Mouse (Mus musculus) retina, embryonic 14.5 days (tissue): Measurements from ENCODE around the gene 2200002D01Rik.
A peak's percentile ranks its signal among the peaks of the same experiment; 100 is the strongest.

Experiments used
- DNase-seq: peaks from one replicate; pipeline ENCODE4 v3.0.0-alpha.2; 2015; ENCODE audit warnings: low spot score

2200002D01Rik gene

DNA sequence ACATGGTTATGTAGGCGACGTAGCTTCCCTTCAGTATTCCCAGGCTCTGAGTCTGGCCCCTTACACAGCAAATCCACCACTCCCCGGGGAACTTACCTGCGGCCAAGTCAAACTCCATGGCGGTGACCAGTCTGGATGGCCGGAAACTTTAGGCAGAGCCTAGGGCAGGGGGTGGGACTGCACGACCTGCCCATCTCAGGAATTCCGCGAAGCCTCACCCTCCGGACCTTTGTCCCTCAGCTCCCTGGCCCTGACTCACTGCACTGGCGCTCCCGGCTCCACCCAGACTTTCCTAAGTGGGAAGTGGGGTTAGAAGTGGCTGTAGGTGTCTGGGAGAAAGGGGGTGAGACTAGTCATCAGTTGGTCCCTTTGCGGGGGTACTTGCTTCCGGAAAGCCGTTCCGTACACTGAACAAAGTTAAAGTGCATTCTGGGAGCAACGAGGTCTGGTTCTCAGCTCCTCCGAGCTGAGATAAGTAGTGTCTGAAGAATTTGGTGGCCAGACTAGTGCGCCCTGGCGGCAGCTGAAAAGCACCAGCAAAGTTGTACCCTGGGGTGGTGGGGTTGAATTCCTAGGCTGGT, at the start of gene 2200002D01Rik:
TSS of gene 2200002D01Rik (minus strand) at position 206 of the 581 bp plus-strand sequence.
- DNase-seq: no peak

DNA sequence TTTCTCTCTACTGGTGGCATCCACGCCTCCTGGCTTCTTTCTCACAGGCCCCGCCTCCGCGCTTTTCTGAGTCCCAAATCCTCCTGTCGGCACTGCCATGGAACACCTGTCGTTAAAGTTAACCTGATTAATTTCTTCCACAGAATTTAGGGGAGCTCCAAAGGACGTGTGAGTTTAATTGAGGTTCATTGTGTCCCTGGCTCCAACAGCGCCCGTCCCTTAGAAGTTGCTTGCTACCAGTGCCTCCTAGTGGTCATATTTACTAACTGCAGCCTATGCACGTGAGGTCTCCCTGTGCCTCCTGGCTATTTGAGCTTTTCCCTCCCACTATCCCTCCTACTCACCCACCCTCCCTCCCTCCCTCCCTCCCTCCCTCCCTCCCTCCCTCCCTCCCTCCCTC, 48.7 kb upstream of the 2200002D01Rik start:
- DNase-seq: peak; percentile 92

DNA sequence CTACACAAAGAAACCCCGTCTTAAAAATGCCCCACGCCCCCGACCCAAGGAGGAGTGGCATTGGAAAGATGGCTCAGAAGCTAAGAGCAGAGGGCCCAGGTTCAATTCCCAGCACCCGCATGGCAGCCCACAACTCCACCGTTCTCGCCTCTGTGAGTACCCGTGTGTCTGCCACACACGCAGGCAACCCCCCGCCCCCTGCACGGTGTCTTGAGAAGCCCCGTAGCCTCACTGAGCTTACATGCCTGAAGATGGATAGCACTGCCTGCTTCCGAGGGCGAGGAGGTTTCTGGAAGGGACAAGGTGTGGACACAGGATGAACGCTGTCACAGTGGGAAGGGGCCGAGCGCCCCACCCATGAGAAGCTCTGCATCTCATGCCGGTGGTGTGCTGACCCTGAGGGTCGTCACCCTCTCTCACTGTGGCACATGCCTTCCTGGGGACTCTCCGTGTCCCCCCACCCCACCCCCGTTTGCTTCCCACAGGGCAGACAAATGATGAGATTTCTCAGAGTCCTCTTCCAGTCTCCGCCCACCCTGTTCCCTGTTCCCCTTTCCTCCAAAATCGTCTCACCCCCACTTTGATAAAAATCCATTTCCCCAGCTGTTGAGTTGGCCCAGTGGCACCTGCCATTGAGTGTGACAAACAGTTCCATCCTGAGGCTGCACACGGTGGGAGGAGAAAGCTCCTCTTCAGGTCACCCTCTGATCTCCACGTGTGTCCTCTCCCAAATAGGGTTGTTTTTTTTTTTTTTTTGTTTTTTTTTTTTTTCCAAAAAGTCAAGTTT, 47.8 kb upstream of the 2200002D01Rik start:
- DNase-seq: no peak

DNA sequence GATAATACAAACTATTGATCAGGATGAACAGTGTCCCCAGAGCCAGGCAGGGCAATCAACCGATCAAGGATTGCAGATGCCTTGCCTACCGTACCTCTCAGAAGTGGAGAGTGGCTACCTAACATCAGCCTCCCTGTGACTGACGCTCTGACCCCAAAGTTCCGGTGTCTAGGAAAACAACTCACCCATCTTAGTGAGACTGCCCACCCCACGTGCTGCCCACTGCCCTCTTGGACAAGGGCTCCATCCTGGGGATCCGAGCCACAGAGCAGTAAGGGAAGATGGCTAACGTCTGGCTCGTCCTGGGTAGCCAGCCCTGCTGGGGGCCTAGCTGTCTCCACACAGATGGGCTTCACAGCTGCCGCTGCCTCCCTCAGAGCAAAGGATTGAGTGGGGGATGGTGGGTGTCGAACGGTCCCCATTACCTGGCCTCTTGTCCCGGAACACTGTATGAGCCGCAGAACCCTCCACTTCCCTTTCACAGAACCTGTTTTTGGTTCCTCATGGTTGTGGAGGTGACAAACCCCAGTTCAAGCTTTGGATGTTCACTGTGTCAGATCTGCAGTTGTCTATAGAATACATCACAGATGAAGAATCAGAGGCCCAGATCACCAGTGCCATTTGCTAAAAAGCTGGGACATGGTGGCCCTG, 46.0 kb upstream of the 2200002D01Rik start:
- no peak for DNase-seq

DNA sequence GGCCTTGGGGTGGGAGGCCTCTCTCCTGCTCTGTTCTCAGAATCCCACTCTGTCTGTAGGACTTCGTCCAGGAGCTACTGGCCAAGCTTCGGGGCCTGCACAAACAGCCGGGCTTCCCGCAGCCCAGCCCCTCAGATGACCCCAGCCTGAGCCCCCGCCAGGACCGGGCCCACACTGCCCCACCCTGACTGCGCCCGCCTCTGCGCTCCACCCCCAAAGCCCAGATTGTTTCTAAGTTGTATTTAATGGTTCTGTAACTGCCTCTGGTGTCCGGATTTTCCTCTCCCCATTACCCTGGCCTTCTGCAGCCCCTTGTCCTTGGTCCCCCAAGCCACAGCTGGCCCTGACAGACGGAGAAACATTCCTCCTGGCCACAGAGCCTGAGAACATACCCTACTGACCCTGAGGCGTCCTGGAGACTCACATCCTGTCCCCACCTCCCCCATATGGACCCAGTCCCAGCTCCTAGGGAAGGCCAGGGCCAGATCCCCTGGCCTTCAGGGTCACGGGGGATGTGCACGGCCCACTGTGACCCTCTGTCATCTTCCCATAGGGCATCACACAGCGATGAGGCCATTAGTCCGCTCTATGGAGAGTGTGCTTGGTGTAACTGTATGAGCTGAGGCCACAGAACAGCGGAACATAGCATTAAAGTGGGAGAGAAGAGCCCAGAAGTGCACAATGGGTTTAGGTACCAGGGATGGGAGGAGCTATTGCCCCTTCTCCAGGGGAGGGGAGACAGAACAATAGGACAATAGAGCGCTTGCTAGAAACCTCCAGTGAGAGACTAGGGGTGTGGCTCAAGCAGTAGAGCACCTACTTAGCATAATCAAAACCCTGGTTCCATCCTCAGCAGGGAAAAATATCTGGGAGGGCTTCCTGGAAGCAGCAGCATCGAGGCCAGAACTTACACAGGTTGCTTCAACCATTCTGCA, 45.1 kb upstream of the 2200002D01Rik start:
- DNase-seq: no peak

DNA sequence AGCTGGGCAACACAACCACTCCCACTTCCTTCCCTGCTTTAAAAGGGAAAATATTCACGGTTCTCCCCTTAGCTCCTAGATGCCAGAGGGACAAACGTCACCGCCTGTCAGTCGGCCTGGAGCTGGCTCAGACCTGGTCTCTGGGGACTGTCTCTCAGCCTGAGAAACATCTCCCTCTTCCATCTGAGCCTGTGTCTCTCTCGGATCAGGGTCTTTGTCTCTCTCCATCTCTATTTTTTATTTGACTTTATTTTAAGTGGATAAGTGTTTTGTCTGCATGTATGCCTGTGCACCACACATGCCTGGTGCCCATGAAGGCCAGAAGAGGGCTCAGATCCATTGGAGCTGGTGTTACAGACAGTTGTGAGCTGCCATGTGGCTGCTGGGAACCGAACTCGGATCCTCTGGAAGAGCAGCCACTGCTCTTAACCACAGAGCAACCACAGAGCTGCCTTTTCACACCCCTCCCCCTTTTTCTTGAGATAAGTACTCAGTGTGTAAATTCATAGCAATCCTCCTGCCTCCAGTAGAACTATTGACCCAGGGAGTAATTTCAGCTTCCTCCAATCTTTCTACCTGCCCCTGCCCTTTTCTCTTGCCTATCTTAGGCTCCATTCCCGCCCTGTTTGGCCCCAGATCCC, 44.3 kb upstream of the 2200002D01Rik start:
- DNase-seq: no peak

DNA sequence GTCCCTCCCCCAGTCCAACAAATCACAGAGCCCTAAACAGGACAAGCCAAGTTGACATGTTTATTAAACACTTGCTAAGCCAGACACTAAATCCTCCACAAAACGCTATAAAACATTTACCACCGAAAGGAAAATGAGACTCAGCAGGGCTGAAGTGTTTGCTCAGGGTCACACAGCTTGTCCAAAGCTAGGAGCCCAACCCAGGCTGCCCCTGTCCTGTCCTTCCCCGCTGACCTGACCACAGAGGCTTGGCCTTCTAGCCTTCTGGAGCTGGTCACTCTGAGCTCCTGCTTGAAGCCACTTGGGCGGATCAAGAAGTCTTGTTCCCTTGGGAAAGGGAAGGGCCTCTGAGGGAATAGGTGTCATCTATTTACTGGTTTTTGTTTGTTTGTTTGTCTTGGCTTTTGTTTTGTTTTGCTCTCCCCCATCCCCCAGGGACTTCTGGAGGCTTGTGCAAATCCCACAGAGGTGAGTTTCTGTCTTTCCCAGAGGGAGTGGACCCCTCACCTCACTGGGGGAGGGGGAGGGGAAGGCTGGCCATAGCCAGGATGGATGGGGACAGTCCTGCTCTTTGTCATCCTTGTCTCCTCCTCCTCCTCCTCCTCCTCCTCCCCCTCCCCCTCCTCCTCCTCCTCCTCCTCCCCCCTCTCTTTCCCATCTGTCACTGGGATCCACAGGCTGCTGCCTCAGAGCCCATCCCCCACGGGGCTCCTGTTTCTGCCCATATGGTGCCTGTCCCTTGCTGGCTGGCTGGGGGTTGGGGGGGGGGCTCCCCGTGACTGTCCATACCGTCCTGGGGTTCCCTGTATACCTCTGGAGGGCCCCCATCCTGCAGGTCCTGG, 43.6 kb upstream of the 2200002D01Rik start:
- peak; percentile 69 for DNase-seq

DNA sequence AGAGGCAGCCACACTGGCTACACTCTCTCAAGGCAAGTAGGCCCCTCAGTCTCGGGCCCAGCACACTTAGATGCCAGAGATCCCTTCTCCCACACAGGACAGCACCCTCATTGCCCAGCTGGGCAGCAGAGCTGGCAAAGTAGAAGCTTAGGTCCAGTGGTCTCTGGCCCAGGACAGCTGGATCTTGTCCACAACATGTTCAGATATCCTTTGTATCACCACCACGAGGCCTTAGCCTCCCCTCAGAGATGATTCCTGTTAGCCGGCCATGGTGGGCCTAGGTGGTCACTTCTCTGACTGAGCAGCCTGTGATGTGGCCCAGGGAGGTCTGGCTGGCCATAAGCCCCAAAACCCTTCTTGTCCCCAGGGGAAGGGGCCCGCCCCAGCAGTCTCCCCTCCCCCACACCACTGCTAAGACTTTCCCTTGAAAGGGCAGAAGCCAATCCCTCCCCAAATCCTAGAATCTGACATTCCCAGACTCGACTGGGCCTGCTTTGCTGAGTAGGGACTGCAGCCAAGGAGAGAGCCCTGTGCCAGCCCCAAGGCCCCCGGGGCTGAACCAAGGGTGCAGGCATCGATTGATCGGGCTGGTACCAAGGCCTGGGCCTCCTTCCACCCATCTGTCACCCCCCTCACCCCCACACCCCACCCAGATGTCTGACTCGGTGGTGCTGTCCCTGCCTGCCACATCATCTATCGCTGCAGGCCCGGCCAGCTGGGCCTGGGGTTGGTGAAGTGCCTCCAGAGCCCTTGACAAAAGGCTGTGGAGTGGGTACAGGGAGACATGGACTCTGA, 42.6 kb upstream of the 2200002D01Rik start:
- no peak for DNase-seq

DNA sequence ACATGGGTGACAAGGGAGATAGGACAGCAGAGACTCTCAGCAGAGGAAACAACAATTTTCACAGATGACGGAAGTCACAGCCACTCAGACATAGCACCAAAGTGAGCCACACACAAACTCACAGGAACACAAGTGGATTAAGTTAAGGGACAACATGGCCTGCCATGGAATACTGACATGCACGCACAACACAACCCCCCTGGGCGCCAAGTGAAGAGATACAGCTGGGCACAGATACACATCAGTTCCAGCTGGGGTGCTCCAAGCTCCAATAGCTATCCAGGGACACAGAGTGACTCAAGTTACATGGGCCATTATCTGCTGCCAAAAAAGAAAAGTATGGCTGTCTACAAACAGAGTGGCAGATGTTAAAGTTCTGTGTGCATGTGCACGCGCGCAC, 41.6 kb upstream of the 2200002D01Rik start:
- DNase-seq: no peak

DNA sequence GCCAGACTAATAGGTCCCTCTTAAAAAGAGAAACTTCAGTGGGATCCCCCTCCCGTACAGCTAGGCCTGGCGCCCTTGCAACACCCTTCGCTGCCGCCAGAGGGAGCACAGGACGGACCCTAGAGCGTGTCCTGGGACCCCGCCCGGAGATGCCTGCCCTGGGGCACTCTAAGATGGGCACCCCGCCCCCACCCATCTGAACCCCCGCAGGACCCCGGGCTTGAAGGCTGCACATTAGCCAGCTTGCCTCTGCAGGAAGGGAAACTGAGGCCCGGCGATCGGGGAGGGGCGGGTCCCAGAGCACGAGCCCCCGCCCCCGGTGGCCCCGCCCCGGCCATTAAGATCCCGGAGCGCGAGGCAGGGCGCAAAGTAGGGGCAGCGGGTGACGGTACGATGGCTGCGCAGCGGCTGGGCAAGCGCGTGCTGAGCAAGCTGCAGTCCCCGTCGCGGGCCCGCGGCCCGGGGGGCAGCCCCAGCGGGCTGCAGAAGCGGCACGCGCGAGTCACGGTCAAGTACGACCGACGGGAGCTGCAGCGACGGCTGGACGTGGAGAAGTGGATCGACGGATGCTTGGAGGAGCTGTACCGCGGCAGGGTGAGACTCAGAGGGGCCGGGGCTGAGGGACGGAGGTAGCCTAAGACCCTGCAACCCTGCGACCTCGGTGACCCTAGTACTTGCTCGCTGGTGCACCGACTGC, 40.8 kb upstream of the 2200002D01Rik start, which contains the start of gene Ppp1r14a:
TSS of gene Ppp1r14a (plus strand) at position 367 of the 697 bp plus-strand sequence.
- peak; percentile 85 for DNase-seq

DNA sequence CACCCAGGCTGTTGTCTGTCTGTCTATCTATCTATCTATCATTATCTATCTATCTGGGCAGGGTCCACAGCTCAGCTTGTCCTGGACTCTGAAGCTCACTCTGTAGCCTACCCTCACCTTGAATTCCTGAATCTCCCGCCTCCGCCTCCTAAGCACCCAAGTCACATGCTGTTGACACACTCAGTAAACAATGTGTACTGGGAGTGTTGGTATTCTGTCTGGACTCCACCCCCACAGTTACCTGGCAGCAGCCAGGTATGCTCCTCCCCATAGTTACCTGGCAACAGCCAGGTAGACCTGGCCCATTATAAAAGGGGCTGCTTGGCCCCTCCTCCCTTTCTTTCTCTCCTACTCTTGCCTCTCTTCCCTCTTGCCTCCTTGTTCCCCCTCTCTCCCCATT, 39.8 kb upstream of the 2200002D01Rik start:
- DNase-seq: no peak

DNA sequence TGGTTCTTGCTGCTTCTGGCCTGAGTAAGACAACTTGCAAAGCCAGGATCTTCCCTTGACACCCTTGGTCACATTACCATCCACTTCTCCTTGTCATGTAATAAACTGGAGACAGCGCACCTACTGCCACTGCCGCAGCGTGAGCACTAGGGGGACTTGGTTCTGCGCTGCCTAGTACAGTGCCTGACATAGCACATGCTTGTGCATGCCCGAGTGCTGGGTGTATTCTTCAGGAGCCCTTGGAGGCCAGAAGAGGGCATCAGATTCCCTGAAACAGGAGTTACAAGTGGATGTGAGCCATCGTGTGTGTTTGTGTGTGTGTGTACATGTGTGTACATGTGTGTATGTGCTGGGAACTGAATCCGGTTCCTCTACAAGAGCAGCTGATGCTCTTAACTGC, 39.2 kb upstream of the 2200002D01Rik start:
- no peak for DNase-seq

DNA sequence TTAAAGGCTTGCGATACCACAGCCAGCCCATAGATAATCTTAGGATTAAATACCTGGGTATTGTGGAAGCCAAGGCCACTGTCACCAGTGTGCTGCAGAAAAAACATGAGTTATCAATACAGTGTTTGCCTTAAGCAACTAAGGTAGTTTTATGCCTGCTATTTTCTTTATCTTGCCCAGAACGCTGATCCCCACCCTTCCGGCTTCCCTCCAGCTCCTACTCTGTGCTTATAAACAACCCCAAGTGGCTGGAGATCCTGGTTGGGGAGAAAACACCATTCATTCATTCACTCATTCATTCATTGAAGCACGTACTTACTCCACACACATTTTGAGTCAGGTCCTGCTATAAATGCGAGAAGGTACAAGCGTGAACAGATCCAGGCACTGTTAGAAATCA, 36.3 kb upstream of the 2200002D01Rik start:
- no peak for DNase-seq

DNA sequence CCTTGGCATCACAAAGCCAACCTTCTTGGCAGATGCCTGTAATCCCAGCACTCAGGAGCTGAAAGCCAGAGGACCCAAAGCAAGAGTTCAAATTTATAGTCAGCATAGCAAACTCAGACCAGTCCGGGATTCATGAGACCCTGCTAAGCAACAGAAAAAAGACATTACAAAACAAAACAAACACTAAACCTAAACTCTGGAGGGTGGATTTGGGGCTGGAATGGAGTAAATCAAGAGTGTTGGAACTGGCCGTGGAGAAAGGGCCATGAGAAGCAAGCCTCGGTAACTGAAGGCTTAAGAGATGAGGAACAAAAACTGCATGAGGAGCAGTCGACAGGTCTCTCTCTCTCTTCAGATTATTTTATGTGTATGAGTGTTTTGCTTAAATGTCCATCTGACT, 35.6 kb upstream of the 2200002D01Rik start:
- no peak for DNase-seq

DNA sequence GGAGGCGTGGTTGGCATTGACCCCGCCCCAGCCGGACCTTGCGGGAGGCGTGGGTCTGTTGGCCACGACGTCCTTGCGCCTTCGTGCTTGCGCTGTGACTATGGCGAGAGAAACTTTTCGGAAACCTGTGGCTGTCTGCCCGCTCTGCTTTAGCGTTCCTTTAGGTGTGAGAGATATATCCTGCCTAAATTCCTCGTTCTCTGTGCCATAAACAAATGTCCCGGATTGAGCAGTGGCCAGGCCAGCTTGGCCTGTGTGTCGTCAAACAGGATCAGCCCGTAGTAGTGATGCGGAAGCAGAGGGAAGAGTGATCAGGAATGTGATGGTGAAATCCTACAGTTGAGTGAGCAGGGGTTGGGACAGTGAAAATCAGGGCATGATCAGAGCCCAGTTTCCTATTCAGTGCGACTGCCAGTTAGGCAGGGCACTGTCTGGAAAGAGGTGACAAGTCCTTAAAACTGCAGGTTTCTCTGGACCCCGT, 33.8 kb upstream of the 2200002D01Rik start:
- DNase-seq: peak; percentile 48

DNA sequence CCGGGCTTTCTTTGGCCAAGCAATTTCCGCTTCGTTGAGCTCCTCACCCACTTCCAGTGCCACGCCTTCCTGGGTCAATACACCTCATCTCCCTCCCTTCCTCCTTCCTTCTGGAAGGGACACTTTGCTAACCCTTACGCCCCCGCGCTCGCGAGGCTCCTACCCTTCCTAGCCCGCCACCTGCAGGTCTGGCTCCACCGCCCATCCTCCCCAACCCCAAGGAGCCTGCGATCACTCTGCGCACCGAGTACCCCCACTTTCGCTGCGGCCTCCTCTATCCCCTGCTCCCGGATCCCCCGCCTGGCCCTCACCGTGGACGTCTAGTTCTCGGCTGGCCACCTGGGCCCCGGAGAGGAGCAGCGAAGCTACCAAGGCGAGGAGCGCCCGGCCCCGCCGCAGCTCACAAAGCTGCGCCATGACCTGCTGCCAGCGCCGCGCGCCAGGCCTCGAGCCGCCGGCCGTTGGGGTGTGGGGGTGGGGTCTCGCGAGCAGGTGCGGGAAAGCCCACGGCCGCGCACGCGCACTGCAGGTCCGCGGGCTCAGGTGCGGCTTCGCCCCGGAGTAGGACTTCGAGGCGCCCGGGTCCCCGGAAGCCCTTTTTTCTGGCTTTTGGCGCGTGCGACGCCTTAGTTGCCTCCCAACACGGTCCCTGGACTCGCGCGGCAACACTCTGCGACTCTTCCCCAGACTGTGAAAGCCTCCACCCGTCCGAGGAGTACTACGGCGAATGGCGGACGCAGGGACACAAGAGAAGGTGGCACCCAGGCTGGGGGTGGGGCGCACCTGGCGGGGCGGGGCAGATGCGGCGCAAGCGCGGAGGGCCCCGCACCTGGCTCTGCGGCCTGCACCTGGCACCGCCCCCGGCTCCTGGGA, 33.2 kb upstream of the 2200002D01Rik start, which contains the start of gene Spint2:
TSS of gene Spint2 (minus strand) at position 712 of the 873 bp plus-strand sequence.
- peak; percentile 65 for DNase-seq

DNA sequence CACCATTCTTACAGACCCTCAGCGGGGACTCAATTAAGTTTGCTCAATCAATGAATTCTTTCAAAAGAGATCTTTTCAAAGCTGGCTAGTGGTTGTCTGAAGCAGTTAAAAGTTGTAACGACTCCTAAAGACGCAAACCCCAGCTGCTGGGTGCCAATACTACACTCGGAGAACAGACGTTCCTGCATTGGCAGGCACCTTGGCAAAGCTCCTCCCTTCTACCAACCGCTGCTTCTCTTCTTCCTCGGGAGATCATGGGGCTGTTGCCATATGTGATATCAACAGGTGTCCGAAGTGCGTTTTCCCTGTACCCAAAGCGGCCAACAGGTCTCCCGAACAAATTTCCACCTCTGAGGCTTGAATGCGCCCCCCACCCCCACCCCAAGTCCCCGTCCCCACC, 32.5 kb upstream of the 2200002D01Rik start:
- no peak for DNase-seq

DNA sequence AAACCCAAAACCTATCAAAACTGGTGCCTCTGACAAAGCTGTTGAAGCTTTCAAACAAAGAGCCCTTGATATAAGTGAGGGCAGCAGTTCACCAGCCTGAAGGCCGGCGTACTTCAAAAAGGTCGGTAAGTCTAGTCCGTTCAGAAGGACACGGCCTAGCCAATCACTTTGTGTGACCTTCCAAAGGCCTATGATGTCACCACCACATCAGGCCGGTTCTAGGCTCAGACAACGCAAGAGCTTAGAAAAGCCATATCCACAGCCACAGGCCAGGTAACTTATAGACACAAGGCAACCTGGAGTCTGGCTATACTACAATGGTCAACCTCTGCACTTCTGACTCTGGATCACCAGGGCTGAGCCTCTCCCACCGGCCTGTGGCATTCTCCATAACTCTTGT, 31.7 kb upstream of the 2200002D01Rik start:
- DNase-seq: no peak
